Mouse (Mus musculus): ENCODE measurements at regions not wholly inside any gene's neighbourhood (a gene's known extent, or its start where the extent isn't known, plus 50 kb on each side); places are given as distances from the start of the nearest gene placed in this dataset.

DNA sequence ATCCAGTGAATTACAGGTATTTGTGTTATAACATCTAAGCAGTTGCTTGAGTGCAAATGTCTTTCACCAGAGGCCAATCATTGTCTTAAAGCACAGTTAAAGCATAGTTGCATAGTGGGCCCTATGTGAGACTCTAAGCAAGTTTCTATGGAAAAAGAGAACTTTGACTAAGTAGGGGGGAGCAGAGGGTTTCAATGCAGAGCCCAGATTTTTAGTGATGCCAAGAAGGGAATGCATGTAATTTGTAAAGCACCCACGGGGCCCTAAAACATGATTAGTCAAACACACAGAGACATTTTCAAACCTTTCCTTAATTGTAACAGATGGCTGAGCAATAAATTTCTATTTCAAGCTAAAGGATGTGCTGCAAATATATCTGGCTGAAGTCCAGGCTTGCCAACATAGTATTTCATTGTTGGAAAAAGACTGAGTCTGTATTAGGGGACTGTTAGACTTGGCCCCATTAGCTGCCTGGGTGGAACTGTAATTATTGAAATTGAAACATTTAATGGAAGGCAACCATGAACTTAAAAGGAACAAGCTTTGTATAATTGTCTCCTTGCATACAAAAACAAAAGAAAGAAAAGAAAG lies 107.6 kb upstream of the Smc2 start:
- ATAC-seq (ENCODE audit: insufficient read depth): no peak
- no peak for DNase-seq
- H3K36me3 ChIP-seq (ENCODE audit: insufficient read depth): no peaks in the 10 kb centered on the region
- no peaks in the 10 kb centered on the region for H3K27me3 ChIP-seq (ENCODE audit: insufficient read depth, low read length)
- TF ChIP-seq CTCF (IDR thresholded peaks at IDR 0.05; ENCODE audit: low read depth): no peak
- no peak overlapping the region for H3K9ac ChIP-seq
- no peak overlapping the region for H3K4me2 ChIP-seq
- 50% methylated on average over 1 of the region's 1 CpGs for WGBS
- H3K4me1 ChIP-seq (ENCODE audit: insufficient read depth): no peaks in the 10 kb centered on the region
- H3K4me3 ChIP-seq (ENCODE audit: low read depth, low read length): no peak overlapping the region
- H3K9me3 ChIP-seq (ENCODE audit: low read depth, low read length): no peaks in the 10 kb centered on the region
- no peak overlapping the region for H3K27ac ChIP-seq (ENCODE audit: low read depth)

GRCm38 (mm10) chr4:52336365-52337017 lies 102.6 kb upstream of the Smc2 start:
- DNase-seq (no peak), ATAC-seq (ENCODE audit: insufficient read depth) (no peak)
- H3K27ac ChIP-seq (ENCODE audit: low read depth): no peak overlapping the region
- TF ChIP-seq CTCF (IDR thresholded peaks at IDR 0.05; ENCODE audit: low read depth): no peak
- H3K4me1 ChIP-seq (ENCODE audit: insufficient read depth): no peaks in the 10 kb centered on the region
- WGBS: 69% methylated on average over 4 of the region's 4 CpGs
- no peak overlapping the region for H3K4me3 ChIP-seq (ENCODE audit: low read depth, low read length)
- no peak overlapping the region for H3K4me2 ChIP-seq
- no peak overlapping the region for H3K9ac ChIP-seq
- H3K27me3 ChIP-seq (ENCODE audit: insufficient read depth, low read length): no peaks in the 10 kb centered on the region
- H3K36me3 ChIP-seq (ENCODE audit: insufficient read depth): no peaks in the 10 kb centered on the region
- H3K9me3 ChIP-seq (ENCODE audit: low read depth, low read length): no peaks in the 10 kb centered on the region

- H3K36me3 ChIP-seq (ENCODE audit: insufficient read depth): no peaks in the 10 kb centered on the region
- no peaks in the 10 kb centered on the region for H3K27me3 ChIP-seq (ENCODE audit: insufficient read depth, low read length)
- no peaks in the 10 kb centered on the region for H3K4me1 ChIP-seq (ENCODE audit: insufficient read depth)
- H3K9me3 ChIP-seq (ENCODE audit: low read depth, low read length): no peaks in the 10 kb centered on the region
- no peak overlapping the region for H3K27ac ChIP-seq (ENCODE audit: low read depth)
- no peak overlapping the region for H3K4me3 ChIP-seq (ENCODE audit: low read depth, low read length)
- no peak overlapping the region for H3K4me2 ChIP-seq
- DNase-seq (no peak), ATAC-seq (ENCODE audit: insufficient read depth) (no peak)
- no peak overlapping the region for H3K9ac ChIP-seq
- no peak for TF ChIP-seq CTCF (IDR thresholded peaks at IDR 0.05; ENCODE audit: low read depth)
Measured at GRCm38 (mm10) chr4:52341245-52341644, 97.8 kb upstream of the Smc2 start.

- WGBS: 57% methylated on average over 6 of the region's 6 CpGs
- DNase-seq (peak; percentile 16), ATAC-seq (ENCODE audit: insufficient read depth) (no peak)
- Histone ChIP-seq H3K27me3 (ENCODE audit: insufficient read depth, low read length) (no peaks in the 10 kb centered on the region), H3K36me3 (ENCODE audit: insufficient read depth) (no peaks in the 10 kb centered on the region), H3K9ac (no peak overlapping the region), H3K4me3 (ENCODE audit: low read depth, low read length) (no peak overlapping the region), H3K4me1 (ENCODE audit: insufficient read depth) (no peaks in the 10 kb centered on the region), H3K27ac (ENCODE audit: low read depth) (no peak overlapping the region), H3K9me3 (ENCODE audit: low read depth, low read length) (no peaks in the 10 kb centered on the region), H3K4me2 (no peak overlapping the region)
- TF ChIP-seq CTCF (IDR thresholded peaks at IDR 0.05; ENCODE audit: low read depth): peak; percentile 47
Measured at GRCm38 (mm10) chr4:52361751-52362150, 77.3 kb upstream of the Smc2 start.

- Histone ChIP-seq H3K9ac (no peak overlapping the region), H3K4me1 (ENCODE audit: insufficient read depth) (no peaks in the 10 kb centered on the region), H3K4me3 (ENCODE audit: low read depth, low read length) (no peak overlapping the region), H3K4me2 (no peak overlapping the region), H3K9me3 (ENCODE audit: low read depth, low read length) (no peaks in the 10 kb centered on the region), H3K27me3 (ENCODE audit: insufficient read depth, low read length) (no peaks in the 10 kb centered on the region), H3K36me3 (ENCODE audit: insufficient read depth) (no peaks in the 10 kb centered on the region), H3K27ac (ENCODE audit: low read depth) (no peak overlapping the region)
- WGBS: 81% methylated on average over 4 of the region's 4 CpGs
- DNase-seq (no peak), ATAC-seq (ENCODE audit: insufficient read depth) (no peak)
- TF ChIP-seq CTCF (IDR thresholded peaks at IDR 0.05; ENCODE audit: low read depth): no peak
Measured at GRCm38 (mm10) chr4:52365866-52366265, 73.2 kb upstream of the Smc2 start.

GRCm38 (mm10) chr4:52368527-52368926 lies 70.5 kb upstream of the Smc2 start:
- H3K4me2 ChIP-seq: no peak overlapping the region
- no peaks in the 10 kb centered on the region for H3K36me3 ChIP-seq (ENCODE audit: insufficient read depth)
- DNase-seq (peak; percentile 4), ATAC-seq (ENCODE audit: insufficient read depth) (peak; percentile 38; the same call in 1 of the 2 replicates)
- no peaks in the 10 kb centered on the region for H3K9me3 ChIP-seq (ENCODE audit: low read depth, low read length)
- no peak overlapping the region for H3K4me3 ChIP-seq (ENCODE audit: low read depth, low read length)
- TF ChIP-seq CTCF (IDR thresholded peaks at IDR 0.05; ENCODE audit: low read depth): no peak
- no peak overlapping the region for H3K9ac ChIP-seq
- no peak overlapping the region for H3K27ac ChIP-seq (ENCODE audit: low read depth)
- WGBS: 67% methylated on average over 3 of the region's 3 CpGs
- no peaks in the 10 kb centered on the region for H3K27me3 ChIP-seq (ENCODE audit: insufficient read depth, low read length)
- no peaks in the 10 kb centered on the region for H3K4me1 ChIP-seq (ENCODE audit: insufficient read depth)
